Mouse (Mus musculus) layer of hippocampus, adult 2 months (tissue): ENCODE measurements at regions not wholly inside any gene's neighbourhood (a gene's known extent, or its start where the extent isn't known, plus 50 kb on each side); places are given as distances from the start of the nearest gene placed in this dataset.
"Not testable (repeated sequence)": the region's sequence is repeated elsewhere in the genome, so short reads cannot be mapped to it uniquely, and the experiment has no call there.

Experiments used
- DNase-seq, 2 experiments: peaks; one replicate each; pipeline ENCODE4 v3.0.0; 2022; ENCODE audit warnings: low spot score in 2 of 2
- H3K27ac ChIP-seq: fragments of 200-600 bp; 2 replicates; pipeline ENCODE4 v1.8.1; 2022
- H3K4me3 ChIP-seq: fragments of 200-600 bp; 2 replicates; pipeline ENCODE4 v1.8.1; 2022; ENCODE audit warnings: mild to moderate bottlenecking
- CTCF ChIP-seq: fragments of 200-600 bp; conservative IDR thresholded peaks from 2 replicates; pipeline ENCODE4 v1.8.1; 2022; ENCODE audit warnings: antibody characterized with exemption, mild to moderate bottlenecking, moderate library complexity

- no peak overlapping the region; the same call in 1 of the 2 replicates for H3K4me3 ChIP-seq
- no peak for DNase-seq
- peak overlapping the region; percentile 90 for H3K27ac ChIP-seq
These were observed 104.6 kb upstream of the Gucy1a1 start for GRCm38 (mm10) chr3:82249968-82250795.

GRCm38 (mm10) chr3:82236377-82237057, 90.9 kb upstream of the Gucy1a1 start:
- DNase-seq: no peak
- Histone ChIP-seq H3K4me3 (no peak overlapping the region), H3K27ac (no peak overlapping the region)
- no peak for TF ChIP-seq CTCF

More at GRCm38 (mm10) chr3:82249968-82250795, 104.6 kb upstream of the Gucy1a1 start:
- TF ChIP-seq CTCF: no peak

GRCm38 (mm10) chr3:82234306-82234705, 88.7 kb upstream of the Gucy1a1 start:
- Histone ChIP-seq H3K4me3 (no peak overlapping the region), H3K27ac (no peak overlapping the region)
- no peak for TF ChIP-seq CTCF
- DNase-seq: no peak

- no peak for DNase-seq
- Histone ChIP-seq H3K27ac (no peak overlapping the region), H3K4me3 (no peak overlapping the region)
- no peak for TF ChIP-seq CTCF
These were observed 77.8 kb upstream of the Gucy1a1 start for GRCm38 (mm10) chr3:82223379-82223778.

GRCm38 (mm10) chr3:82221924-82222323, 76.3 kb upstream of the Gucy1a1 start:
- TF ChIP-seq CTCF: no peak
- no peak for DNase-seq
- H3K4me3 ChIP-seq: no peak overlapping the region
- no peak overlapping the region for H3K27ac ChIP-seq

GRCm38 (mm10) chr3:82219192-82219885, 73.8 kb upstream of the Gucy1a1 start:
- DNase-seq, H3K27ac ChIP-seq, H3K4me3 ChIP-seq: not testable (repeated sequence)

DNA sequence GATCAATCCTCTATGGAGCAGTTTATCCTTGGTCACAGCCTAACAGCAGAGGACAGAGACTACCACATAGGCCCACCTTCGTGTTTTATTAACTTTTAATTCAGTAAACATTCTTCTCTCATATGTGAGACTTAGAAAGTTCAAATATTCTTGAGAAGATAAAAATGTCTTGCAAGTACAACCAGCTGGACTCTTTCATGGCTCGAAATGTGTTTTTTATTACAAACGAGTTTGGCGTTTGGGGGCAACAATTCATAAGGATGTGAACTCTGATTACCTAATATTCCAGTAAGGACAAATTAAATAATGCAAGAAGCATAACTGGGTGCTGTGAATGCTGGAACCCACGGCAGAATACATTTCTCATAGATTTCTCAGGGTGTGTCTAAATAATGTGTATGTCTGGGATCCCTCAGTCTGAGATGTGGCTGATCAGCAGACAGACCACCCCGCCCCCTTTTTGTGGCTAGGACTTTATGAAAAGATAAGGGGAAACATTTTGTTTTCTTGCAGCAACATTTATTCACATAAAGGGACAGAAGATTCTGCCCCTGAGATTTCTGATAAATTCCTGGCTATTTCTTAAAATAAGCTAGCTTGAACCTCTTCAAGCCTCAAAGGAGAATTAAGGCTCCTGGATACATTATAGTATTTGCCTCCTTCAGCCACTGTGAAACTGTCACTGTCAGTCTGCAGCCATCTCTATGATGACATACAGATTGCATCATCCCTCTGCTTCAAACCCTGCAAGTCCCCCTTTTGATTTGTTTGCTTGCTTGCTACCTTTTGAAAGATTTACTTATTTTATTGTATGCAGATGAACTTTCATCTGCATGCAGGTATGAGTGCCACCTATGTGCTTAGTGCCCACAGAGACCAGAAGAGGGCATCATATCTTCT, 69.2 kb upstream of the Gucy1a1 start:
- TF ChIP-seq CTCF: no peak
- DNase-seq: no peak
- no peak overlapping the region for H3K27ac ChIP-seq
- H3K4me3 ChIP-seq: no peak overlapping the region

DNA sequence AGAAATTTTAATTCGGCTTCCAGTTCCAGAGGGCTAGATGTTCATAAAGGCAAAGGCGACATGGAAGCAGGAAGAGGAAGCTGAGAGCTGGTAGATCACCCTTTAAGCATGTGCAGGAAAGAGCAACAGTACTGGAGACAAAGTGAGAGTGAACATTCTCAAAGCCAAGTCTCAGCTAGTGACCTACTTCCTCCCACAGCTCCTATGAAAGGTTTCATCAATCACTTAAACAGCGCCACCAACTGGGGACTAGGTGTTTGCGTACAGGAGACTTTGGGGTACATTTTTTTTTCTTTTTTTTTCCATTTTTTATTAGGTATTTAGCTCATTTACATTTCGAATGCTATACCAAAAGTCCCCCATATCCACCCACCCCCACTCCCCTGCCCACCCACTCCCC, 61.7 kb upstream of the Gucy1a1 start:
- no peak overlapping the region for H3K27ac ChIP-seq
- DNase-seq: no peak
- peak; percentile 45 for TF ChIP-seq CTCF
- no peak overlapping the region for H3K4me3 ChIP-seq
